Mouse (Mus musculus): ENCODE data around the gene Vmn1r200. TPM values are rescaled to one million over a fixed set of nuclear protein-coding genes. Genes with fewer than 3 reads are reported as not detected.

The Vmn1r200 gene
- not detected for total RNA-seq (2023)

GRCm38 (mm10) chr13:22390073-22390472 is at the start of gene Vmn1r200:
TSS of gene Vmn1r200 (plus strand) at chr13:22390373.

GRCm38 (mm10) chr13:22350064-22350463 is 40.1 kb upstream of the Vmn1r200 start, which contains the start of gene Vmn1r198:
TSS of gene Vmn1r198 (plus strand) at chr13:22350364.

GRCm38 (mm10) chr13:22379518-22379917 is 10.7 kb upstream of the Vmn1r200 start, which contains the start of gene Vmn1r199:
TSS of gene Vmn1r199 (plus strand) at chr13:22379818.

Other genes with a start within 250 kb of the Vmn1r200 start
- not detected for gene Vmn1r191, start 206.4 kb upstream of the Vmn1r200 start, total RNA-seq (2023)
- not detected for gene Vmn1r192, start 199.2 kb upstream of the Vmn1r200 start, total RNA-seq (2023)
- not detected for gene Vmn1r193, start 167.2 kb upstream of the Vmn1r200 start, total RNA-seq (2023)
- gene Vmn1r194, start 146.2 kb upstream of the Vmn1r200 start, total RNA-seq (2023), result not detected
- not detected for gene Vmn1r195, start 119.9 kb upstream of the Vmn1r200 start, total RNA-seq (2023)
- not detected for gene Vmn1r196, start 100.5 kb upstream of the Vmn1r200 start, total RNA-seq (2023)
- gene Vmn1r197, start 65.8 kb upstream of the Vmn1r200 start, total RNA-seq (2023), result not detected
- not detected for gene Vmn1r198, start 40.0 kb upstream of the Vmn1r200 start, total RNA-seq (2023)
- not detected for gene Vmn1r199, start 10.6 kb upstream of the Vmn1r200 start, total RNA-seq (2023)
- not detected for gene Vmn1r201, start 81.5 kb downstream of the Vmn1r200 start, total RNA-seq (2023)
- gene Vmn1r202, start 115.0 kb downstream of the Vmn1r200 start, total RNA-seq (2023), result 0.15 TPM
- not detected for gene Vmn1r203, start 127.7 kb downstream of the Vmn1r200 start, total RNA-seq (2023)
- not detected for gene Vmn1r204, start 162.8 kb downstream of the Vmn1r200 start, total RNA-seq (2023)
- not detected for gene Vmn1r205, start 202.6 kb downstream of the Vmn1r200 start, total RNA-seq (2023)
- gene Vmn1r206, start 233.9 kb downstream of the Vmn1r200 start, total RNA-seq (2023), result not detected